Mouse (Mus musculus): ENCODE measurements at regions not wholly inside any gene's neighbourhood (a gene's known extent, or its start where the extent isn't known, plus 50 kb on each side); places are given as distances from the start of the nearest gene placed in this dataset.

- DNase-seq (ENCODE audit: extremely low spot score in 1 of 2, low spot score in 2 of 2) = no peak
- Histone ChIP-seq H3K4me3 (no peak overlapping the region), H3K27ac (no peak overlapping the region)
- TF ChIP-seq CTCF (IDR thresholded peaks at IDR 0.05) = no peak
- intact Hi-C loops (cut with DNase I) = no loop called here
Measured at GRCm38 (mm10) chr14:47989315-47989714, 131.3 kb upstream of the Peli2 start.

- no peak for TF ChIP-seq CTCF (IDR thresholded peaks at IDR 0.05)
- intact Hi-C loops (cut with DNase I) = no loop called here
- no peak overlapping the region for H3K27ac ChIP-seq
- DNase-seq (ENCODE audit: extremely low spot score in 1 of 2, low spot score in 2 of 2) = no peak
- no peak overlapping the region for H3K4me3 ChIP-seq
Measured at GRCm38 (mm10) chr14:47990716-47991115, 129.9 kb upstream of the Peli2 start.

- intact Hi-C loops (cut with DNase I) = no loop called here
- H3K27ac ChIP-seq = no peak overlapping the region
- H3K4me3 ChIP-seq = no peak overlapping the region
- no peak for DNase-seq (ENCODE audit: extremely low spot score in 1 of 2, low spot score in 2 of 2)
- no peak for TF ChIP-seq CTCF (IDR thresholded peaks at IDR 0.05)
Measured at GRCm38 (mm10) chr14:47991546-47991945, 129.1 kb upstream of the Peli2 start.

- H3K4me3 ChIP-seq = no peak overlapping the region
- TF ChIP-seq CTCF (IDR thresholded peaks at IDR 0.05) = no peak
- no peak for DNase-seq (ENCODE audit: extremely low spot score in 1 of 2, low spot score in 2 of 2)
- intact Hi-C loops (cut with DNase I) = no loop called here
- no peak overlapping the region for H3K27ac ChIP-seq
Measured at GRCm38 (mm10) chr14:47992091-47992490, 128.5 kb upstream of the Peli2 start.

- H3K27ac ChIP-seq = no peak overlapping the region
- intact Hi-C loops (cut with DNase I) = no loop called here
- TF ChIP-seq CTCF (IDR thresholded peaks at IDR 0.05) = no peak
- H3K4me3 ChIP-seq = no peak overlapping the region
- no peak for DNase-seq (ENCODE audit: extremely low spot score in 1 of 2, low spot score in 2 of 2)
Measured at GRCm38 (mm10) chr14:47992851-47993250, 127.8 kb upstream of the Peli2 start.

- DNase-seq (ENCODE audit: extremely low spot score in 1 of 2, low spot score in 2 of 2) = no peak
- intact Hi-C loops (cut with DNase I) = no loop called here
- Histone ChIP-seq H3K4me3 (no peak overlapping the region), H3K27ac (no peak overlapping the region)
- no peak for TF ChIP-seq CTCF (IDR thresholded peaks at IDR 0.05)
Measured at GRCm38 (mm10) chr14:47998936-47999335, 121.7 kb upstream of the Peli2 start.

GRCm38 (mm10) chr14:48005092-48005928 is 115.3 kb upstream of the Peli2 start:
- no peak for DNase-seq (ENCODE audit: extremely low spot score in 1 of 2, low spot score in 2 of 2)
- TF ChIP-seq CTCF (IDR thresholded peaks at IDR 0.05) = no peak
- Histone ChIP-seq H3K27ac (no peak overlapping the region; the same call in 1 of the 2 replicates), H3K4me3 (no peak overlapping the region)
- intact Hi-C loops (cut with DNase I) = no loop called here

- Histone ChIP-seq H3K27ac (no peak overlapping the region; the same call in 1 of the 2 replicates), H3K4me3 (no peak overlapping the region)
Measured at GRCm38 (mm10) chr14:48005929-48006309, 114.7 kb upstream of the Peli2 start.

GRCm38 (mm10) chr14:48012361-48013215 is 108.0 kb upstream of the Peli2 start:
- no peak for TF ChIP-seq CTCF (IDR thresholded peaks at IDR 0.05)
- intact Hi-C loops (cut with DNase I) = loop anchor here (5.0 kb wide), 1 partner anchor 40 kb away; no protein-coding TSS in a partner anchor
- Histone ChIP-seq H3K27ac (peak overlapping the region; percentile 15; the same call in 1 of the 2 replicates), H3K4me3 (no peak overlapping the region)
- no peak for DNase-seq (ENCODE audit: extremely low spot score in 1 of 2, low spot score in 2 of 2)

More at GRCm38 (mm10) chr14:48005929-48006309, 114.7 kb upstream of the Peli2 start:
- intact Hi-C loops (cut with DNase I) = no loop called here
- no peak for DNase-seq (ENCODE audit: extremely low spot score in 1 of 2, low spot score in 2 of 2)
- no peak for TF ChIP-seq CTCF (IDR thresholded peaks at IDR 0.05)

GRCm38 (mm10) chr14:48013431-48013830 is 107.2 kb upstream of the Peli2 start:
- no peak for TF ChIP-seq CTCF (IDR thresholded peaks at IDR 0.05)

GRCm38 (mm10) chr14:48014776-48015175 is 105.8 kb upstream of the Peli2 start:
- TF ChIP-seq CTCF (IDR thresholded peaks at IDR 0.05) = no peak
- intact Hi-C loops (cut with DNase I) = loop anchor here (5.0 kb wide), 1 partner anchor 38 kb away; no protein-coding TSS in a partner anchor
- H3K27ac ChIP-seq = no peak overlapping the region
- DNase-seq (ENCODE audit: extremely low spot score in 1 of 2, low spot score in 2 of 2) = no peak
- no peak overlapping the region for H3K4me3 ChIP-seq

More at GRCm38 (mm10) chr14:48013431-48013830, 107.2 kb upstream of the Peli2 start:
- Histone ChIP-seq H3K4me3 (no peak overlapping the region), H3K27ac (peak overlapping the region; percentile 15; the same call in 1 of the 2 replicates)
- DNase-seq (ENCODE audit: extremely low spot score in 1 of 2, low spot score in 2 of 2) = no peak
- intact Hi-C loops (cut with DNase I) = loop anchor here (5.0 kb wide), 1 partner anchor 39 kb away; no protein-coding TSS in a partner anchor

- no peak for TF ChIP-seq CTCF (IDR thresholded peaks at IDR 0.05)
- Histone ChIP-seq H3K27ac (no peak overlapping the region), H3K4me3 (no peak overlapping the region)
- intact Hi-C loops (cut with DNase I) = no loop called here
- DNase-seq (ENCODE audit: extremely low spot score in 1 of 2, low spot score in 2 of 2) = no peak
Measured at GRCm38 (mm10) chr14:48017971-48018370, 102.7 kb upstream of the Peli2 start.
